Mouse (Mus musculus): ENCODE measurements around the gene Txndc9.
A peak's percentile ranks its signal among the peaks of the same experiment; 100 is the strongest.
"Not testable (repeated sequence)": the region's sequence is repeated elsewhere in the genome, so short reads cannot be mapped to it uniquely, and the experiment has no call there.

The Txndc9 gene

GRCm38 (mm10) chr1:37997867-37998266 is at the start of gene Txndc9, which contains the start of gene Eif5b:
Gene Txndc9 (minus strand): TSS chr1:37997893.
Gene Eif5b (plus strand): TSS chr1:37998010.
- DNase-seq: peak; percentile 95

DNA sequence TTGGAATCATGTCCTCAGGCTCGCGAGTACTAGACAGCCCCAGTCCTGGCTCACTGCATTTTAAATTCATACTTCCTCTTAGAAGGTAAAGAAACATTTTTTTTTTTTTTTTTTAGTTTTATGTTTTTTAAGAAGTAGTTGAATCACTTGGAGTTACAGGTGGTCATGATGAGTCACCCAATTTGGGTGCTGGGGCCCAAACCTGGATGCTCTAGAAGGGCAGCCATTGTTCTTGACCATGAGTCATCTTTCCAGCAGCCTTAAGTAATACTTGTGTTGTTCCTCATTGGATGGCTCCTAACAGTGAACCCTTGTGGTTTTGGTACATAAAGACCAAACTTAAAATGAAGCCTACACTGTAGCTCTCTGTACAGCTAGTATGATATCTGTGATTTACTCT is 41.2 kb upstream of the Txndc9 start:
- DNase-seq: no peak

DNA sequence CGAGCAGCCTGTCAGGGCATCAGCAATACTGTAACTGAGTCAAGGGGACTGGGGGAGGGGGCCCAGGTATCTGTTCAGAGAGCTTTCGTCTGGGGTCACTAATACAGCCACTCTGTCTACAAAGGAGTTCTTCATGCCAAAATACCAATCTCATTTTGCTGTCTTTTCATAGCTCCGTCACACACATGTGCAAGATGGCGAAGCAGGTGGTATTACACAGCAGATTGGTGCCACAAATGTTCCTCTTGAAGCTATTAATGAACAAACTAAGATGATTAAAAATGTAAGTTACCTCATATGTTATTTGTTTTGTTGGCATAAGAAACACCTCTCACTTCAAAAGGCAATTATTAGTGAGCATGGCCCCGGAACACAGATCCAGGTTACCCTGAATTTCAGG is 39.7 kb upstream of the Txndc9 start:
- no peak for DNase-seq

DNA sequence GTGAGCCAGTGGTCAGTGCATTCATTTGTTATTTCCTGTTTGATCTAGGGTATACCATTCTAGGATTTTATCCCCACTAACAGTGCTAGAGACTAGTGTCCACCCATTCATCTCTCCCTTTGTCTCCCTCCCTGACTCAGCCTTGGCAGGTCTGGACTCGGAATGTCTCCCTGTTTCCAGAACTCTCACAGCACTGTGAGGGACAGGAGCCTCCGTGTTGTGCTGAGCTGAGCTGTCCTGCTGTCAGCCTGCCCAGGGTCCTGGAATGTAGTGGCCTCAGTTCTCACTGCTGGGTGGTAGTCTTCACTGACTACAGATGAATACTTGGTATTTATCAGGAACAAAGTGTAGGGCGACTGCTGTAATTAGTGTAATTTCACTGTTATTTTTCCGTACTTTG is 37.8 kb upstream of the Txndc9 start:
- no peak for DNase-seq

DNA sequence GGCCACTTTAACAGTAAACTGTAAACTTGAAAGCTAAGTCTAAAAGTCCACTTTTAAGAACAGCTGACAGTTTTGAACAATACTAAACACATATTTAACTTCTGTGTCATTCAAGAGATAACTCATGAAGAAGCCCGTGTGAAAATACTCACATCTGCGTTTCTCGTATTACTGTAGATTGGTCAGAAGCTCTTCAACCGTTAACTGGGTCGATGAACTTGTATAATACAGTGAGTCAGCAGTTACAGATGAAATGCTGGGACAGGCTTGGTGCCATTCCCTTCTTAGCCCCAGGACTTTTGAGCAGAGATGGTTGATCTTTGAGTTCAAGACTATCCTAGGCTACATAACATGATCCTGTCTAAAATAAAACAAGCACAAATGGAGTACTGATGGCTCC is 33.7 kb upstream of the Txndc9 start:
- DNase-seq: no peak

DNA sequence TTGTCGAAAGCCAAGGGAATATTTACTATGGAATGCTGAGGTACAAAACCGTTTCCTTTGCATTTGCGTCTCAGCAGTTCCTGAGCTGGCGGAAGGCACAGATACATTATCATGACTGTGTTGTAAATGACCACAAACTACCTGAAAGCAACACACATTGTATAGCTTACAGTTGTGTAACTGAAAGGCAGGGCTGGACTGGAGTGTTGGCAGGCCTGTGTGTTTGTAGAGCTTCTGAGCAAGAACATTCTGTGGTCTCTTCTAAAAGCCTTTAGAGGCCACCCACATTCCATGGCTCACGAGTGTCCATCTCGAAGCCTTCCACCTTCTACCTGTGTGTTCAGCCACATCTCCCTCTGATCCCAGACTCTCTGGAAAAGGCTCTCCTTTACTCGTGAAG is 29.6 kb upstream of the Txndc9 start:
- DNase-seq: no peak

DNA sequence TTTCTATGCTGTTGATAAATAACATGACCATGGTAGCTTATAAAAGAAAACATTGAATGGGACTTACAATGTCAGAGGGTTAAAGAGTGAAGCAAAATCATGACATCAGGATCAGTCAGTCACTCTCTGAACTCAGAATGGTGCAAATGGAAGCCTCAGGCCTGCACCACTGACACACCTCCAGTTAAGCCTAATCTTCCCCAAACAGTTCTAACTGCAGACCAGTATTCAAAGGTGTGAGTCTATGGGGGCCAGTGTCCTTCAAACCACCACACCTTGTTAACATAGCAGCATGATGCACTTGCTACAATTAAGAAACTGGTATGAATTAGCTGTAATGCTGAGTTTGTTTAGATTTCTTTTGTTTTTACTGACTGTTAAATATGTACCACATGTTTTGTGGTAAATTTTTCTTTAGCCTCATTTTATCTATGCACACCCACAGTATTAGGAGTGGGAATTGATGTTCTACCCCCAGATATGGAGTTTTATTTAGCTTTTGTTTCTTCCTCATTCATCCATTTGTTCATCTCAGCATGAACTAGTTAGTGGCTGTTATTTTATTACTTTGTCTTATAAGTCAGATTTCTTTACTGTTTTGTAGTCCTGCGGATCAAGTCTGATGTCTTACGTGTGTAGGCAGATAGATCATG is 17.0 kb upstream of the Txndc9 start:
- DNase-seq: no peak

DNA sequence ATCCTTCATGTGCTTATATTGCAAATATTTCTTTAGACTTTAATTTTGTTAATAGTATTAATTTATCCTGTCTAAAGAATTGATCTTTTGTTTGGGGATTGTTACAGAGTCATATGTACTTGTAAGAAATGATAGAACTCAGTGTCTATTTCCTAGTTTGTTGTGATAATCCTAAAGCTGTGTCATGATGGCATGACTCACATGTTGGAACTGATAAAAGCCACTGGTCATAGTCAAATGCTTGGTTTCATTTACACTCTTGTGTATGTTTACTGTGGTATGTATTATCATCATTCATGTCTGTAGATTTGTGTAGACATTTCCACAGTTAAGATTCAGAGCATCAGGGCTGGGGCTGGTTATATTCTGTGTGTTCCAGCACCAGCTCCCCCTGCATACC is 14.8 kb upstream of the Txndc9 start:
- no peak for DNase-seq

DNA sequence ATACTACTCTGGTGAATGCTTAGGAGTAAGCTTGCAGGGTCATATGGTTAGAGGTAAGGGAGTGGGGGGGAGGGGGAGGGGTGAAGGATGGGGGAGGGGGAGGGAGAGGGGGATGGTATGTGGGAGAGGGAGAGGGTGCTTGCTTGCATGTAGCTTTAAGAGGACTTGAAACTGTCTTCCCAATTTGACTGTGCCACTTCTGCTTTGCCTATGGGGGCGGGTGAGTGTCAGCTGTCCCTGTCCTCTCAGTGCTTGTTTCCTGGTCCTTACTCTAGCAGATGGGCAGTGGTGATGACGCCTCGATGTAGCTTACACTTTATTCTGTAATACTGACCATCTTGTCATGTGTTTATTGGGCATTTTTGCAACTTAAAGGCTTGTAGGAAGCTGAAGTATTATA is 14.4 kb upstream of the Txndc9 start:
- no peak for DNase-seq

- DNase-seq: no peak
Observed at GRCm38 (mm10) chr1:38011647-38012046, 14.0 kb upstream of the Txndc9 start.

GRCm38 (mm10) chr1:38006741-38007140 is 9.0 kb upstream of the Txndc9 start:
- no peak for DNase-seq

DNA sequence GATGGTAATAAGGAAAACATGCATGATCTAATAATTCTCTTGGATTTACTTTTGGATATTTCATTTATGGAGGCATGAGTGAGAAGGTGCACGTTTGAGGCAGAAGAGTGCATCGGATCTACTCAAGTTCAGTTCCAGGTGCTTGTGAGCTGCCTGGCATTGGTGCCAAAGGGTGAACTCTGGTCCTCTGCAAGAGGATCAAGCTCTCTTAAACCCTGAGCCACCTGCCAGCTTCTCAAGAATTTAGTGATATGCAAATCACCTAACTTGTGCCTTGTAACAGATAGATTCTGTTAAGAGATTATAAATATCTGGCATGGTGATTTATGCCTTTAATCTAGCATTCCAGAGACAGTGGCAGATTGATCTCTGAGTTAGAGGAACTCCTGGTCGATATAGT is 5.4 kb upstream of the Txndc9 start:
- no peak for DNase-seq

- DNase-seq: no peak
Observed at GRCm38 (mm10) chr1:38001956-38002355, 4.3 kb upstream of the Txndc9 start.

DNA sequence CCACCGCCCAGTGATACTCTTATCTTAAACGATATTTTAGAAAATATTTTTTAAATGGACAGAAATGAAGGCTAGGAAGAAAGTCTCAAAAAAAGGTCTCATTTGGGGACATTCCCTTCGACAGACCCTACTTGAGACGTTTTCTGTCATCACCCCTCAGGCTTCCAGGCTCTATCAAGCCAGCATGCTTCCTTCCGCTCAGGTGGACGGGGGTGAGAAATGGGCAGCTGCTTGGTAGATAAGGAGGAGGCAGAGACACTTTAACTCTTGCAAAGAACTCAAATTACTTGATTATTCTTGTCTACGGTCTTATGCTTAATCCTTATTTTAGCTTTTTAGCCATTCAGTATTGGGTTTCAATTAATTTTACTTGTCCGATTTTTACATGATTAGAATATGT is 3.2 kb upstream of the Txndc9 start:
- no peak for DNase-seq

DNA sequence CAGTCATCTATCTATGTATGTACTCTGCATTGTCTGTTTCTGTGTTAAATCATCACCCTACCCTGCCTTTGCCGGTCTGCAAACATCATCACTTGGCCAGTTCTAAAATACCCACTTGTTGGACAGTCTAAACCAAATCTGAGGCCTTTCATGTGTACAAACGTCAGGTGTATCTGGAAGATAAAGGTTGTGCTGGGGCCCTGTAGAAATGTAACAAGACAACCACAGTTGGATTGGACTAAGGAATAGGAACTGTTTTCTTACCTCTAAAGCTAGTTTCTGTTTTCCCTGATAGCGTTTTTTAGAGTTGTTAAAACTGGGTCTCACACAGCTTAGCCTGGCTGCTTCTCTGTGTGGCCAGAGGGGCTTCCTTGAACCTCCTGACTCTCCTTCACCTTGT is 1.9 kb upstream of the Txndc9 start:
- no peak for DNase-seq

GRCm38 (mm10) chr1:37998371-37999199 is 892 bp upstream of the Txndc9 start:
- DNase-seq: no peak

DNA sequence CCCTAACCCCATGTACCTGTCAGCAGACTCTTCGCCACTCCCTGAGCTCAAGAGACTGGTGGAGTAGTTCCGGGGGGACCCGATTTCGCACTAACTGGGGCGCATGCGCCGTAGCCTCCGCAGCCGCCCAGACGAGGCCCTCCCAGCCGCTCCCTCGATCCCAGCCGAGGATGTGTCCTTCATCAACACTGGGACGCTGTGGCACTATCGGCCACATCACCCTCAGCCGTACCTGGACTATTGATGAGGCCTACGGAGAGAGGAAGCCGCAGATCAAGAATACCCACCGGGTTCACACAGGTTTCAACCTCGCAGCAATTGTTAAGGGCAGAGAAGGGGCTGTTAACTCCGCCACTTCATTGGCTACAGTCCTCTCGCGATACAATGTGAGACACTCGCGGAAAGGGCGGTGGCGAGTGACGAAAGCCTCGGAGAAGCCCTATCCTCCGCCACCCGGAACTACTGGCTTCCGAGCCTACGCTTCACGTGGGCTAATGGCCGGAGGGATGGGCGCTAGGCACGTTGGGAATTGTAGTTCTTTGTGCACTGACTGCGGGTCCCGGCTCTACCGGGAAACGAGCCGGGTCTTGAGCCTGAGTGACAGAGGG is 712 bp downstream of the Txndc9 start:
- DNase-seq: peak; percentile 97

GRCm38 (mm10) chr1:37996226-37996625 is 1.5 kb downstream of the Txndc9 start:
- DNase-seq: no peak

GRCm38 (mm10) chr1:37987856-37988255 is 9.8 kb downstream of the Txndc9 start:
- DNase-seq: no peak

- peak; percentile 10 for DNase-seq
Observed at GRCm38 (mm10) chr1:37985764-37986323, 11.8 kb downstream of the Txndc9 start.

GRCm38 (mm10) chr1:37984326-37984725 is 13.4 kb downstream of the Txndc9 start:
- DNase-seq: no peak

GRCm38 (mm10) chr1:37977303-37977702 is 20.4 kb downstream of the Txndc9 start:
- no peak for DNase-seq

DNA sequence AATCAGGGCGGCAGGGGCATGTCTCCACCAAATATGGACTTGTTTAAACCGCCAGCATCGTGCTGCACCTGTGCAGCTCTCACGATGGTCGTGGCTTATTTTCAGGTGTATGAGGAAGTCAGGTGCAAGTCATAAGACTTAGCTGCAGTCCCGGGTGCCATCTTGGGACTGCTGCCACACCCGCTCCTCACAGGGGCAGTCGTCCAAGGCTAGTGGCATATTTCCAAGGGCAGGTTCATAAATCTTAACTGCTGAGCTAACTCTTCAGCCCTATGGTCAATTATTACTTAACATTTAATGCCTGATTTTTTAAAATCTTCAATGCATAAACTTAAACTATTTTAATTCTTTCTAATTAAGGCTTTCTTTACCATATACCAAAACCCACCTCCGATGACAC is 21.0 kb downstream of the Txndc9 start:
- not testable (repeated sequence) for DNase-seq

- no peak for DNase-seq
Observed at GRCm38 (mm10) chr1:37971520-37971919, 26.2 kb downstream of the Txndc9 start.
